Mouse (Mus musculus) lung, adult 2 months (tissue): ENCODE data around the gene Gm17455.
A peak's percentile ranks its signal among the peaks of the same experiment; 100 is the strongest.

Source experiments
- CTCF ChIP-seq: fragments of 200-500 bp; IDR thresholded peaks from 2 replicates; pipeline ENCODE4 v1.5.1; 2011; ENCODE audit warnings: mild to moderate bottlenecking, low read length, control low read depth; ENCODE audit not compliant: insufficient read depth
- POLR2A ChIP-seq: fragments of 200-500 bp; IDR thresholded peaks from 2 replicates; pipeline ENCODE4 v1.6.1; 2011; ENCODE audit warnings: low read depth, mild to moderate bottlenecking, control low read depth, low read length, borderline replicate concordance; ENCODE audit errors: extremely low read depth

DNA sequence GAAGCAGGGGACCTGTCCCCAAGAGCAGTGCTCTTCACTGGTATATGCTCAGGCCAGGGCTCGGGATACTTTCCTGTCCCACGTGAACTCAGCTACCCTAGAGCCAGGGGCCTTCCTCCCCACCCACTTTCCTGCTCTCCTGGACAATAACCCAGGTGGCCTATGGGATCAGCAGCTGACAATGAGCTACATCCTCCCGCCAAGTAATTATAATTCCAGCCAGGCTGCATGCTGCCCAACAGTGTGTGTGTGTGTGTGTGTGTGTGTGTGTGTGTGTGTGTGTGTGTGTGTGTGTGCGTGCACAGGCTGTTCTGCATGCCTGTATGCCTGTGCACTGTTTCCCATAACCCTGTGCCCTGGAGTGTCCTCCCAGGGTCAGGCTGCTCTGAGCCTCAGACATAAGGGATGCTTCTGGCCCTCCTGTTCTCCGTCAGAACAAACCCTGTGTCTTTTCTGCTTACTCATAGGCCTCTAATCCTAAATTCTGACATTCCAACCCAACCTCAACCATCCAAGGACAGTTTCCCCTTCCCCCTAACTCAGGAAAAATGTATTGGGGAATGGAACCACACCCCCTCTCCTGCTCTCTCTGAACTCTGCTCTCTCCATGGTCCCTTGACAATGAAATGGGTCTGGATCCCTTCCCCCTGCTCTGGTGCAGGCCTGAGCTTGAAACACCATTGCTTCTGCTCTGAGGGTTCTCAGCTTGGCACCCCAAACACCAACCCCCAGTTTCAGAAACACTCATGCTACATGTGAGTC is 46.1 kb upstream of the Gm17455 start:
- TF ChIP-seq CTCF = no peak
- 0 out of 2 replicates have a peak, but pooled peaks have one; percentile 15 for TF ChIP-seq POLR2A
